Mouse (Mus musculus) inflammation-experienced regulatory T-cells, adult 6 months (primary cell): ENCODE results near the gene 1700088E04Rik. TPM values are rescaled to one million over a fixed set of nuclear protein-coding genes. Genes with fewer than 3 reads are reported as not detected.

ENCODE experiments used
- ATAC-seq: one replicate; pipeline ENCODE4 v1.8.0; 2017
- polyA plus RNA-seq, 3 experiments: library from polyadenylated mRNA; unstranded; fragments of 100-300 nt; shearing (Covaris generic); gene quantifications; one replicate each; pipeline ENCODE4 v1.2.1; 2017

The 1700088E04Rik gene
- polyA plus RNA-seq: 1 to 10 TPM; 5.4 to 7.1 (median 5.9) TPM

GRCm38 (mm10) chr15:79140866-79141565, at the start of gene 1700088E04Rik, which contains the start of gene Polr2f:
Gene 1700088E04Rik, minus strand, starts transcription at chr15:79141253.
Gene Polr2f, plus strand, starts transcription at chr15:79141009.
- peak; percentile 86 for ATAC-seq

GRCm38 (mm10) chr15:79187819-79188218, 46.8 kb upstream of the 1700088E04Rik start:
- ATAC-seq: no peak

- no peak for ATAC-seq
These were observed 44.2 kb upstream of the 1700088E04Rik start for GRCm38 (mm10) chr15:79185213-79185612.

- no peak for ATAC-seq
These were observed 35.9 kb upstream of the 1700088E04Rik start for GRCm38 (mm10) chr15:79176905-79177304.

GRCm38 (mm10) chr15:79166712-79167111, 25.7 kb upstream of the 1700088E04Rik start:
- ATAC-seq: no peak

GRCm38 (mm10) chr15:79165140-79165539, 24.1 kb upstream of the 1700088E04Rik start, which contains the start of gene Sox10:
Gene Sox10, minus strand, starts transcription at chr15:79165240.
- ATAC-seq: no peak

- no peak for ATAC-seq
These were observed 23.2 kb upstream of the 1700088E04Rik start for GRCm38 (mm10) chr15:79164251-79164650.

GRCm38 (mm10) chr15:79162822-79163221, 21.8 kb upstream of the 1700088E04Rik start:
- ATAC-seq: no peak

GRCm38 (mm10) chr15:79162301-79162700, 21.2 kb upstream of the 1700088E04Rik start:
- ATAC-seq: no peak

GRCm38 (mm10) chr15:79155572-79155971, 14.5 kb upstream of the 1700088E04Rik start:
- no peak for ATAC-seq

GRCm38 (mm10) chr15:79152709-79153108, 11.7 kb upstream of the 1700088E04Rik start:
- ATAC-seq: no peak

GRCm38 (mm10) chr15:79151881-79152280, 10.8 kb upstream of the 1700088E04Rik start:
- ATAC-seq: no peak

- no peak for ATAC-seq
These were observed 7.5 kb upstream of the 1700088E04Rik start for GRCm38 (mm10) chr15:79148533-79148932.

- ATAC-seq: no peak
These were observed 4.5 kb upstream of the 1700088E04Rik start for GRCm38 (mm10) chr15:79145522-79145921.

GRCm38 (mm10) chr15:79144021-79144420, 3.0 kb upstream of the 1700088E04Rik start:
- ATAC-seq: no peak

GRCm38 (mm10) chr15:79143316-79143715, 2.3 kb upstream of the 1700088E04Rik start:
- ATAC-seq: no peak

- ATAC-seq: peak; percentile 23
These were observed 489 bp upstream of the 1700088E04Rik start for GRCm38 (mm10) chr15:79141566-79141917.

- peak; percentile 16 for ATAC-seq
These were observed 1.4 kb downstream of the 1700088E04Rik start for GRCm38 (mm10) chr15:79139640-79140039.

GRCm38 (mm10) chr15:79135783-79136575, 5.1 kb downstream of the 1700088E04Rik start:
- ATAC-seq: no peak

- no peak for ATAC-seq
These were observed 5.7 kb downstream of the 1700088E04Rik start for GRCm38 (mm10) chr15:79135332-79135731.

GRCm38 (mm10) chr15:79134496-79135270, 6.4 kb downstream of the 1700088E04Rik start:
- no peak for ATAC-seq

GRCm38 (mm10) chr15:79133191-79133661, 7.8 kb downstream of the 1700088E04Rik start:
- ATAC-seq: no peak

- ATAC-seq: no peak
These were observed 9.6 kb downstream of the 1700088E04Rik start for GRCm38 (mm10) chr15:79131442-79131841.
